Mouse (Mus musculus): Measurements from ENCODE around the gene Zfr2. TPM values are rescaled to one million over a fixed set of nuclear protein-coding genes. Genes with fewer than 3 reads are reported as not detected.

The Zfr2 gene
- polyA plus RNA-seq, 1 experiment from 2014 or later, result 6.8 TPM

DNA sequence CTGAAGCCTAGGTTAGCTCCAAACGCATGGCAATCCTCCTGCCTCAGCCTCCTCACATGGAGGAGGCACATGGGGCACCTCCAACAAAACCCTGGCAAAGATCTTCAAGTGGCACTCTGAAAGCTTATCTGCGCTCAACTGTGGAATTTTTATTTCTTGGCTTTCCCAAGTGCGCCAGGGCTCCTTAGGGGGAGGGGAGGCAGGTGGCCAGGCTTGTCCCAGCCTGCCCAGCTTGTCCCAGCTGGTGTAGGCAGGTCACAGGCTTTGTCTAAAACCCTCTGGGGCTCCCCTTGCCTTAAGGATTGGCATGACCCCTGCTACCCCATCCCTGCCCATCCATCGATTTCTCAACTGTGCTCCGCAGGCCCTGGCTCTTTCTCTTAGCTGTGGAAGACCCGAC is 51.2 kb downstream of the Zfr2 start:
- Histone ChIP-seq H3K36me3 (no peaks in the 10 kb centered on the region), H3K9me3 (replicated peaks) (no peaks in the 10 kb centered on the region), H3K4me3 (replicated peaks) (peak overlapping the region; percentile 56), H3K27me3 (peaks cover 49% of the 10 kb centered on the region), H3K4me2 (peak overlapping the region; percentile 83), H3K4me1 (peaks cover 52% of the 10 kb centered on the region), H3K27ac (peak overlapping the region; percentile 54), H3K9ac (no peak overlapping the region)
- ATAC-seq (replicated peaks; ENCODE audit: low FRiP score), result no peak
- WGBS, result 41% methylated on average over 6 of the region's 6 CpGs

DNA sequence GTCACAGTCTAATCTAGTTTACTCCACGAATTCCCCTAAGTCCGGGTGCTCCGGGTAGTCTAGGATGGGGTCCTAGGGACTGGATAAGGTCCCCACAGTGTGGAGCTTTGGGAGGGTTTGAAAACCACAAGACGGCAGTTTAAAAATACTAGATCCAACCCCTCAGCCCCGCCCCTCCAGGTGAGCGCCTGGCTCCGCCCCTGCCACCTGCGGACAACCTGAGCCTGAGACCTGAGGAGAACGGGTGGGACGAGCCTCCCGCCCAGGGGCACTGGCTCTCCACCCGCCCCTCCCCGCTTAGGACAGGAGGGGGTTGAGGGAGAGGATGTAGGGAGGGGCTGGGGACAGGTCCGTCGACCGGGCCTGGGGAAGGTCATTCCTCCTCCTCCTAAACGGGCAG is 51.8 kb downstream of the Zfr2 start:
- H3K9ac ChIP-seq, result 0 out of 2 replicates have a peak overlapping the region, but pooled peaks have one; percentile 42

DNA sequence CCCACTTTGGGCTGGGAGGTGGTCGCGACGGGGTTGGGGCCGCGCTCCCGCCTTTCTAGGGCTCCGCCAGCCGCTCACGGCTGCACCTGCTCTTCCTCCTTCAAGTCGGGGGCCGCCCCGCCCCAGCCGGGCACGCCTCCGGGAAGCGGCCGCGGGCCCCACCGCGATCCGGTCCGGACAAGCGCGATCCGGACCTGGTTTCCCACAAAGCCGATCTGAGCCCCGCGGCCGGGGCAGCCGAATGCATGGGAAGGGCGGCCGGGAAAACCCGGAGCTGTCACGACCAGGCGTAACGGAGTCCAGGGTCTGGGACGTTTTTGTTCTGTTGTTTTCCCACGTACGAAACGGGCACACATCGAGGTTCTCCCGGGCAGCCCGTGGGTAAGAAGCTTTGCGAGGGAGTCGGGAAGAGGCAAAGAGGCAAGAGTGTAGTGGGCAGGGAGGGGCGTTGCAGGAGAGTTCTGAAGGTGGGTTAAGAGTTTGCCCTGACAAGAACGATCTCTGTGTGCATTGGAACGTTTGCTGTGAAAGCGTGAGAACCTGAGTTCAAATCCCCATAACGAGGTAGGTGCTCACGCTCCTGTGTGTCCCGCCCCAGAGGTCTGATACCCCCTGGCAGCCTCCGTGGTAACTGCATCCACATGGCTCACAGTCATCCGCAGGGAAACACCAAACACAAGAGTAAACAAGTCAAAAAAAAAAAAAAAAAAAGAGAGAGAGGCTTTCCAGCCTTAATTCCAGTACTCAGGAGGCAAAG is 52.9 kb downstream of the Zfr2 start:
- Histone ChIP-seq H3K9me3 (replicated peaks) (no peaks in the 10 kb centered on the region), H3K36me3 (no peaks in the 10 kb centered on the region), H3K4me2 (peak overlapping the region; percentile 83), H3K27ac (peak overlapping the region; percentile 45; the same call in 1 of the 2 replicates), H3K4me1 (peaks cover 62% of the 10 kb centered on the region), H3K4me3 (replicated peaks) (peak overlapping the region; percentile 56), H3K27me3 (peaks cover 51% of the 10 kb centered on the region), H3K9ac (peak overlapping the region; percentile 42)
- WGBS, result 2% methylated on average over 53 of the region's 54 CpGs
- ATAC-seq (replicated peaks; ENCODE audit: low FRiP score), result peak; percentile 75

More for the DNA sequence above, 51.8 kb downstream of the Zfr2 start:
- peak; percentile 29; the same call in 1 of the 2 replicates for ATAC-seq (replicated peaks; ENCODE audit: low FRiP score)
- Histone ChIP-seq H3K36me3 (no peaks in the 10 kb centered on the region), H3K4me2 (peak overlapping the region; percentile 83), H3K9me3 (replicated peaks) (no peaks in the 10 kb centered on the region), H3K4me1 (peaks cover 50% of the 10 kb centered on the region), H3K27me3 (peaks cover 46% of the 10 kb centered on the region), H3K4me3 (replicated peaks) (peak overlapping the region; percentile 56), H3K27ac (peak overlapping the region; percentile 54)
- 7% methylated on average over 17 of the region's 17 CpGs for WGBS

DNA sequence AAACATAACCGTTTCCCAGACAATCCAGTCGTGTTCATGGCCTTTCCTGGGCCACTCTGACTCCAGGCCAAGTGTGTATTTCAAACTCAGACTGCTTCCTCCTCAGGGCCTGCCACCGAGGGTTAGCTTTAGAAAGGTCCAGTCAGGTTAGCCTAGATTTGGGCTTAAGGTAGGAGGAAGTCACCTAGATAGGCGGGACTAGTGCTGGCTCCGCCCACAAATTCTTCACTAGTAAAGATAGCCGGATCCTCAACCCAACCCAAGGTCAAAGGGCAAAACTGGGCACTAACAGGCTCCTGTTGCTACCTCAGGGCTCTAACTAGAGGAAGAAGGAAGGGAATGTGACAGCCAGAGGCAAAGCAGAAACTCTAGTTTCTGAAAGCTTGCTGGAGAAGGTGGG is 53.6 kb downstream of the Zfr2 start:
- Histone ChIP-seq H3K27me3 (peaks cover 55% of the 10 kb centered on the region), H3K9me3 (replicated peaks) (no peaks in the 10 kb centered on the region), H3K4me2 (no peak overlapping the region), H3K4me3 (replicated peaks) (peak overlapping the region; percentile 56; the same call in 1 of the 2 replicates), H3K9ac (no peak overlapping the region), H3K36me3 (no peaks in the 10 kb centered on the region), H3K27ac (no peak overlapping the region), H3K4me1 (peaks cover 68% of the 10 kb centered on the region)
- WGBS, result 39% methylated on average over 6 of the region's 6 CpGs
- no peak for ATAC-seq (replicated peaks; ENCODE audit: low FRiP score)

DNA sequence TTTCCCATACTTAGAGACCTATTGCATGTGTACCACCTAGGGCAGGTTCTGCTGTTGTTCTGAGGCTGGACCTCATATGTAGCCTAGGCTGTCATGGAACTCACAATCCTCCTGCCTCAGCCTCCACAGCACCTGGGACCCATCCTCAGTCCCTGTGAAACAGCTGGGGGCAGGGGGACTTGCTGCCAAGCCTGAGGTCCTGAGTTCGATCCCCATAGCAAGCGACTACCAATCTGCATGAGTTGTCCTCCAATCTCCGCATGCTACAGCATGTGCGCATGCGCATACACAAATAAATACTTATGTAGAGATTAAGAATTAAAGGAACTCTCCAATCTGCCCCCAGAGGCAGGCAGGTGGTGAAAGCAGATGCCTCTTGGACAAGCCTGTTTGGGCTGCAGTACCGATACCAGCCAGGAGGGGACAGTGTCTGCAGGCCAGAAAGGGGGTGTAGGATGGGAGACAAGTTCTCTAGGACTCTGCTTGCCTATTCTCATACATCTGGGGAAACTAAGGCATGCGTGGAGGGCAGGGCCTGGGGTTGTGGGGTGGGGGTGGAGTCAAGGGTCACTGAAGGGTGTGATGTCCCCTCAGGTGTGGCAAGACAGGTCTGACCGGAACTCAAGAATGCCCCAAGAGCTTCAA is 54.7 kb downstream of the Zfr2 start:
- peak overlapping the region; percentile 46 for H3K27ac ChIP-seq
- WGBS, result 59% methylated on average over 8 of the region's 8 CpGs
- H3K4me2 ChIP-seq, result peak overlapping the region; percentile 26; the same call in 1 of the 2 replicates

DNA sequence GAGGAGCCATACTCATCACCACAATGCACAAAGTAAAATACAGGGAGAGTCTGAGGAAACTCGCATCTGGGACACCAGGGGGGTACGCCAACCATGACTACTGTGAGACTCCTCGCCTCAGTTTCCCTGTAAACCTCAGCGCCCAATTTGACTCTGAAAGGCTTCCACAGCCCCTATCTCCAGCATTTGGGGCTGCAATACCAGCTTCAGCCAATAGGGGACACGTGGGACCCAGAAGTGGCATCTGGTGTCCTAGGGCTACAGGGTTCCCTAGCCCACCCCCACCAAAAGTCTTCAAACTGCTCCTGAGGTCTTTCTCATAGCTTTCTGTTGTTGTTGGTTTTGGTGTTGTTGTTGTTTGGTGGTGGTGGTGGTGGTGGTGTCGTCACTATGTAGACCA is 55.6 kb downstream of the Zfr2 start:
- no peak for ATAC-seq (replicated peaks; ENCODE audit: low FRiP score)
- no peak overlapping the region for H3K27ac ChIP-seq
- 38% methylated on average over 6 of the region's 6 CpGs for WGBS
- H3K4me3 ChIP-seq (replicated peaks), result no peak overlapping the region
- peaks cover 70% of the 10 kb centered on the region for H3K4me1 ChIP-seq
- H3K9ac ChIP-seq, result no peak overlapping the region
- no peaks in the 10 kb centered on the region for H3K9me3 ChIP-seq (replicated peaks)
- peaks cover 45% of the 10 kb centered on the region for H3K27me3 ChIP-seq
- H3K36me3 ChIP-seq, result no peaks in the 10 kb centered on the region
- peak overlapping the region; percentile 26; the same call in 1 of the 2 replicates for H3K4me2 ChIP-seq

More for the DNA sequence above, 54.7 kb downstream of the Zfr2 start:
- Histone ChIP-seq H3K4me3 (replicated peaks) (no peak overlapping the region), H3K9me3 (replicated peaks) (no peaks in the 10 kb centered on the region), H3K9ac (no peak overlapping the region), H3K36me3 (no peaks in the 10 kb centered on the region), H3K4me1 (peaks cover 72% of the 10 kb centered on the region), H3K27me3 (peaks cover 52% of the 10 kb centered on the region)
- no peak for ATAC-seq (replicated peaks; ENCODE audit: low FRiP score)

DNA sequence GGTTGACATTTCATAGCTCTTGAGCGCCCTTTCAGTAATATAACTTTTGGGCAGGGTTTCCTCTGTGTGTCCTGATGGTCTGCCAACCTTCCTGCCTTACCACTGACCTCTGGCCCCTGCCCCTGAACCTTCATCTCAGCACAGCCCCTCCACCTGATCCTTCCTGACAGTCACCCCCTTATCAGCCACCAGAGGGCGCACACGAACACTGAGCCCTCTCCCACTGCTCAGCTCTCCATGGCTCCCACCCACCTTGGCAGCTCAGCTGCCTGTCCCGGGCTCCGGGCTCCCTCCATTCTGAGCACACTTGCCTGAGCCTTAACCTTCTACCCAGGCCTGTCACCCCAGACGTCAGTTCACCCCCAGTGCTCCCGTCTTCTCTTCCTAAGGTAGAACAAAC is 56.3 kb downstream of the Zfr2 start:
- H3K9ac ChIP-seq, result no peak overlapping the region
- no peaks in the 10 kb centered on the region for H3K36me3 ChIP-seq
- H3K9me3 ChIP-seq (replicated peaks), result no peaks in the 10 kb centered on the region
- no peak for ATAC-seq (replicated peaks; ENCODE audit: low FRiP score)
- 4% methylated on average over 7 of the region's 7 CpGs for WGBS
- H3K27me3 ChIP-seq, result peaks cover 38% of the 10 kb centered on the region
- no peak overlapping the region for H3K4me3 ChIP-seq (replicated peaks)
- no peak overlapping the region for H3K27ac ChIP-seq
- H3K4me1 ChIP-seq, result peaks cover 70% of the 10 kb centered on the region
- H3K4me2 ChIP-seq, result peak overlapping the region; percentile 17

DNA sequence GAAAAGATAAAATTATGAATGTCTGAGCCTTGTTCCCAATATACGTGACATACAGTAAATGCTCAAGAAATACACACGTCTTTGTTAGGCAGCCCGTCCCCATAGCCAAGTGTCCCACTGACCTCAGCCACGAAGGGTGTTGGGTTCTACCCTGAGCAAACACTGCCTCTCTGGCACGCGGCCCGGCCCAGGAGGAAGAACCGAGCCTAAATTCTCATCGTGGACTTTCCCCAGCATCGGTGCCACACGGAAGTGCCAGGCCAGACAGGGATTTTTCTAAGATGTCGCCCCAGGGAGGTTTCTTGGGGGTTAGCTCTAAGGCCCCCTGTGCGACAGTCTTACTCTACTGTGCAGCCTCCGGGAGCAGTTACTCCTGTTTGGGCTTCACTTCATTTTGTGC is 56.9 kb downstream of the Zfr2 start:
- no peak overlapping the region for H3K27ac ChIP-seq
- H3K27me3 ChIP-seq, result peaks cover 33% of the 10 kb centered on the region
- WGBS, result 60% methylated on average over 14 of the region's 14 CpGs
- H3K36me3 ChIP-seq, result no peaks in the 10 kb centered on the region
- peak overlapping the region; percentile 45 for H3K4me2 ChIP-seq
- H3K4me3 ChIP-seq (replicated peaks), result no peak overlapping the region
- H3K9ac ChIP-seq, result no peak overlapping the region
- no peak for ATAC-seq (replicated peaks; ENCODE audit: low FRiP score)
- peaks cover 70% of the 10 kb centered on the region for H3K4me1 ChIP-seq
- H3K9me3 ChIP-seq (replicated peaks), result no peaks in the 10 kb centered on the region

DNA sequence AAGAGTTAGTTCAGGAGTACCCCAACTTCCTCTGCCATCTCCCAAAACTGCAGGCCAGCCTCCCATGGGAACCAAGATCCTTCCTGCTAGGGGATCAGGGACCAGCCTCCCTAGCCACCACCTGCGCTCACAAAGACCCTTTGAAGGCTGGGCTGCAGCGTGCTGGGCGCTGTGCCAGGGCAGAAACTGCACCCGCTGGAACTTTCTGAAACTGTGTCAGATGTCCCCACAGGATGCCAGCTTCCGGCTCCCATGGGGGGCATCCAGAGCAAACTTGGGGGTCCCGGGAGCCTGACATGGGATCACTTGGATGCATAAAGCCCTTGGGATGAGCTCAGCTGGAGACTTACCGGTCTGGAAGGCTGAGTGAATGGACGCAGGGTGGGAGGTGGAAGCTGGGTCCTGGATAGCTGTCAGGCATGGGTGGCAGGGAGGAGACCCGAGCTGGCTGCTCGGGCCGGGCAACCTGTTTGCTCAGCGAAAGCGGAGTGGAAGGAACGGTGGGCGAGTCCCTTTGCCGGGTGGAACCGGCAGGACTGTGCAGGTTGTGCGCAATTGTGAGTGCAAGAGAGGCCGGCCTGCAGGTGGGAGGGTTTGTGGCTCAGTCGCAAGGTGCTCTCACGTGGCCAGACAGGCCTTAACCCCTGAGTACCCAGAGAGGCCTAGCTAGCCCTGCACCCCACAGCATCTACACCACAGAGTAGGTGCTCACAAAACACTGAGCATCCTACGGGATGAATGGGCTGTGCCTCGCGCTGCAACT is 57.9 kb downstream of the Zfr2 start:
- Histone ChIP-seq H3K36me3 (no peaks in the 10 kb centered on the region), H3K27me3 (peaks cover 25% of the 10 kb centered on the region), H3K4me2 (peak overlapping the region; percentile 45), H3K9me3 (replicated peaks) (no peaks in the 10 kb centered on the region), H3K9ac (peak overlapping the region; percentile 21), H3K4me3 (replicated peaks) (peak overlapping the region; percentile 33), H3K4me1 (peaks cover 66% of the 10 kb centered on the region), H3K27ac (peak overlapping the region; percentile 76)
- 13% methylated on average over 24 of the region's 24 CpGs for WGBS
- no peak for ATAC-seq (replicated peaks; ENCODE audit: low FRiP score)

DNA sequence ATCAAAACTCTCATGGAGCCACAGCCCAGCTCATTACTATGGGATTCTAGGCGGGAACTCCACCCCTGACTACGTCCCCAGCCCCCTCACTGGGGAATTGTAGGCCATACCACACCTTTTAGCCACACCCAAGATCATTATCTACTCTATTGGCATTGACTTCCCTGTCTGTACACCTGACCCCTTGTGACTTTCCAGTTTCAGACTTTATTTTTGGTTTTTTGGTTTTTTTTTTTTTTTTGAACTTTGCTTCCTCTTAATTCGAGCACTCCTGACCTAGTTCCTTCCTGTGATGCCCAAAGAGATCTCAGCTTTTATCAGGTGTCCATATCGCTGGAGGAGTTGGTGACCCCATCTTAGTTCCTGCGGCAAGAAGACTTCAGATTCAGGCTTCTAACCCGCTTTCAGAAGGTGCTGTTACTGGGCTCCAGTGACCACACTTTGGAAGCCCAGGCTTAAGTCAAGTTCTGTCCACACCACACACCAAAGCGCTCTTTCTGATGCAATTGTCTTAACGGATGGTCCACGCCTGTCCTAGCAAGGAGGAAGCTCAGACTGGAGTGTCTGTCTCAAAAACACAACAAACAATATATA is 58.7 kb downstream of the Zfr2 start, which contains the start of gene Tjp3:
Gene Tjp3, minus strand, starts transcription at position 71 of the 594 bp plus-strand sequence.
- Histone ChIP-seq H3K4me1 (peaks cover 62% of the 10 kb centered on the region), H3K4me2 (peak within 1 kb of the TSS; percentile 90), H3K27me3 (peaks cover 25% of the 10 kb centered on the region), H3K36me3 (no peaks in the 10 kb centered on the region), H3K9ac (peak within 1 kb of the TSS; percentile 21), H3K27ac (peak within 1 kb of the TSS; percentile 76), H3K4me3 (replicated peaks) (peak within 1 kb of the TSS; percentile 88), H3K9me3 (replicated peaks) (no peaks in the 10 kb centered on the region)
- WGBS, result 72% methylated on average over 9 of the region's 9 CpGs
- no peak for ATAC-seq (replicated peaks; ENCODE audit: low FRiP score)

DNA sequence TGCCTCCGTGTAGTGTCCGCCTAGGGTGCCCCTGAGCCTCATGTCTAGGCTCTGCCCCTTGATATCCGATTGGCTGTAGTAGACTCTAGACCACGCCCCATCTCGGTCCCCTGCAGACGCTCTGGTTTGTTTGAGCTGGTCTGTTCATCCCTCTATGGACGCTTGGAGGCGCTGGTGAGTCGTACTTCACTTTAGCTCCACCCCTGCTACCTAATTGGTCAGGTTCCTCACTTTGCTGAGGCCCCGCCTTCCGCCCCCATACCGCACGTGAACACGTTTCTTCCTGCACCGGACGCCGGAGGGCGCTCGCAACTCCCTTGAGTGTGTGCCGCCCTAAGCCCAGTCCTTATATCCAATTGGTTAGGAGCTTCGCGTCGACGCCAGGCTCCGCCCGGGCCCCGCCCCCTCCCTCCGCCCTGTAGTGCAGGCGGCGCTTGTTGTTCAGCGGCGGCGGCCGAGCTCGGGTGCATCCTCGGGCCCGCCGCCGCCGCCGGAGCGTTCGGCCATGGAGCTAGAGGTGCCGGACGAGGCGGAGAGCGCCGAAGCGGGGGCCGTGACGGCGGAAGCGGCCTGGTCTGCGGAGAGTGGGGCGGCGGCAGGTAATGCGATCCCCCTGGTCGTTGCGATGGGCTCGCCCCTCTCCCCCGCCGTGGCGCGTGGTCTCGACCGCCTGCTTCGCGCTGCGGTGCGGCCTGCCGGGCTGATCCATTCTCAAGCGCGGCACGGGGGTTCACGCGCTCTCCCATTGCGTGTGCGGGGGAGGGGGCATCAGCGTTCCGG is 59.8 kb downstream of the Zfr2 start, which contains the start of gene Pip5k1c:
Gene Pip5k1c, plus strand, starts transcription at position 410 of the 780 bp plus-strand sequence.
- H3K27ac ChIP-seq, result peak within 1 kb of the TSS; percentile 93
- no peaks in the 10 kb centered on the region for H3K36me3 ChIP-seq
- WGBS, result 1% methylated on average over 61 of the region's 80 CpGs
- H3K27me3 ChIP-seq, result peaks cover 23% of the 10 kb centered on the region
- peak within 1 kb of the TSS; percentile 88 for H3K4me3 ChIP-seq (replicated peaks)
- peak within 1 kb of the TSS; percentile 82 for H3K9ac ChIP-seq
- H3K9me3 ChIP-seq (replicated peaks), result no peaks in the 10 kb centered on the region
- H3K4me2 ChIP-seq, result peak within 1 kb of the TSS; percentile 90
- H3K4me1 ChIP-seq, result peaks cover 71% of the 10 kb centered on the region
- peak; percentile 95 for ATAC-seq (replicated peaks; ENCODE audit: low FRiP score)

Data from kidney, embryonic 15.5 days (tissue).